Mouse (Mus musculus): ENCODE measurements at regions not wholly inside any gene's neighbourhood (a gene's known extent, or its start where the extent isn't known, plus 50 kb on each side); places are given as distances from the start of the nearest gene placed in this dataset.

DNA sequence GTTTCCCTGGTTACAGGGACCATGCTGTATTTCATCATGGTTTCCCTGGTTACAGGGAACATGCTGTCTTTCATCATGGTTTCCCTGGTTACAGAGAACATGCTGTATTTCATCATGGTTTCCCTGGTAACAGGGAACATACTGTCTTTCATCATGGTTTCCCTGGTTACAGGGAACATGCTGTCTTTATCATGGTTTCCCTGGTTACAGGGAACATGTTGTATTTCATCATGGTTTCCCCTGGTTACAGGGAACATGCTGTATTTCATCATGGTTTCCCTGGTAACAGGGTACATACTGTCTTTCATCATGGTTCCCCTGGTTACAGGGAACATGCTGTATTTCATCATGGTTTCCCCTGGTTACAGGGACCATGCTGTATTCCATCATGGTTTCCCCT is 1579.5 kb downstream of the 4930444P10Rik start:
- no peak for DNase-seq (ENCODE audit: low read depth, low spot score)

DNA sequence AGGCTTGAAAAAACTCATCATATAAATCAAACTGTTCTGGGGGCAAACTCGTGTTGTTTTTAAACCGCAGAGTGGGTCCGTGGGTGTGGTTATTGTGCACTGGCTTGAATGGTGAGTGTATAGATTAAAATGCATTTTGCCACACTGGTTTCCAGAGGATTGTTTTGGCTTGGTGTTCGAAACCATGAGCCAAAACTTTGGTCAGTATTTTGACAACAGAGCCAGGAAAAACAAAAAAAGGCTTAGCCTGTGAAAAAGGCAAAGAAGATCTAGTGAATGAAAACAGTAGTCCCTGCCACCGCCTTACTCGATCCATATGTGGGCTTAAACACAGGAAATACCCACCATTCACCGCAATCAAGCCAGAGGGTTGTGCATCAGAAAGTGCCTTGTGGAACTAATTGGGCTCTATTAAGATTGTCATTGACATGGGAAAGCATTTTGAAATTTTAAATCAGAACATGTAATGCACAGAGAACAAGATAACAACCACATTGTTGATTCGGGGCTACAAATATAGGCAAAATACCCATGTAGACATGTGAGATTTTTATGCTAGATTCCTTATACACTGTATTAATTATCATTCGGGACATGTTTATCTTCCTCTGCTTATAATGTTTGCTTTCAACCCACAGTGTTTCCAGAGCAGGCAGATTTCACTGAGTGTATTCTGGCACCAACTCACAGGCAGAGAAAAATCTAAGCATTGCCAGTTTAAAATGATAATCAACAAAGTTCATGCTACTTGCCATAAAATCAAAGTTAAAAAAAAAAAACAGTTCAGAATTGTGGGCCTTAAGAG is 1580.4 kb downstream of the 4930444P10Rik start:
- DNase-seq (ENCODE audit: low read depth, low spot score): no peak

DNA sequence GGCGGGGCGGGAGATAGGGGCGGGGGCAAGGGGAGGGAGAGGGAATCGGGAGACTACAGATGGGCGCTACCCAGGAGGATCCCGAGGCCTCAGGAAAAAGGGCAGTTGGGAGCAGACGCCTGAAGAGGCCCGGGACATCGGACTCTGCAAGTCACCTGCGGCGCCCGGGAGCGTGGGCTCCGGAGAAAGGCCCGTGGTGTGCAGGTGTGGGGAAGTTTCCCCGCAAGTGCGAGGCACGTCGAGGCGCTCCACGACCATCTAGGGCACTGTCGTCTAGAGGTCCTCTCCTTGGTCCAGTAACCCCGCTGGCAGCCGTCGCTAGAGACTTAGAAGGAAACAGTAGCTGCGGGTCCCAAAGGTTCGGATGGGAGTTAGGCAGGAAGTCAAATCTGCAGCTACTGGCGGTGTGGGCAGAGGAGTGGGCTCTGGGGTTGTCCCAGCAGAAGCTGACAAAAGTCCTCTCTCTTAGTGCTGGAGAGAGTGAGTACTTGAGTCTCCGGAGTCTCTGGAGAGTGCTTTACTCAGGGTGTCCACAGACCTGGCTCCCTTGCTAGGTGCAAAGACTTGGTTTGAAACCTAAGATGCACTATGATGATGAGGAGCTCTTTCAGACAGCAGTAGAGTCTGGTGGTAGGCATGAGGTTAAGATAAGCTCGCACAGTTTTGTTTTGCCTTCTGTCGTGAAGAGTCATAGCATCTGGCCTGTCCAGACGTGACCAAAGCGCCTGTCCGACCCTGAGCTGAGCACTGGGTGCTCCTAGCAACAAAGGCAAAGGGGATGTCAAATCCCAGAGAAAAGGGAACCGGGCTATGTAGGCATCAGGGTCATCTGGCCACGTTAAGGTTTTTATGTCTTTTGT is 1586.1 kb downstream of the 4930444P10Rik start:
- no peak for DNase-seq (ENCODE audit: low read depth, low spot score)

DNA sequence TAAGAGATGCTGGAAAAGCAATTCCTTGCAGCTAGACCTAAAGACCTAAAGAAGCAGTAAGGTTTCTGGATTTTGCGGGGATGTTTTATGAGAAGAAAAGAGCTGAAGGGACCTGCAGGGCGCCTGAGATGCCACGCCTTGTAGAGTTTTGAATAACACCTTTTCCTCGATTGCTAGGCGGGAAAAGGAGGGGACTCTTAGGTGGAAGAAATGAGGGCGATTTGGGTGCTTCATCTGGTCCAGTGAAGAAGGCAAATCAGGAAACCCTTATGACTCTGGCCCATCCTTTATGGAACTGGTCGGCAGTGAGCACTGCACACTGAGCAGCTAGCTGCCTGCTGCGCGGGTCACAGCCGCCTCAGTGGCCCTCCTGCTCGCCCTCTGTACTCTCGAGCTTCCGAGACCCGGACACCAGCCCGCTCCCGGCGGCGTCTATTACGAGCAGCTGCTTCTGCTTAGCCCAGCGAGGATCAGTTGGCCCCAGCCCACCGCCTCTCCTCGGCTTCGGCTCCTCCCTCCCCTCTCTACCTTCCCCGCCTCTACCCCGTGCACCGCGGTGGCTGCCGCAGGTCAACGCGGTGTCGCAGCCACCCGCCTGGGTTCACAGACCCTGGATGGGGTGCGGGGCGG is 1586.8 kb downstream of the 4930444P10Rik start:
- DNase-seq (ENCODE audit: low read depth, low spot score): peak; percentile 57

DNA sequence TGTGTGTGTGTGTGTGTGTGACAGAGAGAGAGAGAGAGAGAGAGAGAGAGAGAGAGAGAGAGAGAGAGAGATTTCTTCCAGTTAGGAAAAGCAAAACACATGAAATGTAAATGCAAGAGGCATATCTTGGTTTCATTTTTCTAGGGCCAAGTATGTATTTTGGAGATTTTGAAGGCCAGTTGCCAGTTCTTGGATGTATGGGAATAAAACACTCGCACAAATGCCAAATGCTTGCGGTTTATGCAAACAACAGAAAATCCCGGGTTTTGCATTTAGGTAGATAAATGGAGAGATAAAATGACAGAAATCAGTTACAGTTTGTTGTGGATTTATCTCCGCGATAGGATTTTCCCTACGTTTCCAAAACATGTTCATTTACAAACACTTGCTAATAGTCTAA is 1587.4 kb downstream of the 4930444P10Rik start:
- DNase-seq (ENCODE audit: low read depth, low spot score): no peak

DNA sequence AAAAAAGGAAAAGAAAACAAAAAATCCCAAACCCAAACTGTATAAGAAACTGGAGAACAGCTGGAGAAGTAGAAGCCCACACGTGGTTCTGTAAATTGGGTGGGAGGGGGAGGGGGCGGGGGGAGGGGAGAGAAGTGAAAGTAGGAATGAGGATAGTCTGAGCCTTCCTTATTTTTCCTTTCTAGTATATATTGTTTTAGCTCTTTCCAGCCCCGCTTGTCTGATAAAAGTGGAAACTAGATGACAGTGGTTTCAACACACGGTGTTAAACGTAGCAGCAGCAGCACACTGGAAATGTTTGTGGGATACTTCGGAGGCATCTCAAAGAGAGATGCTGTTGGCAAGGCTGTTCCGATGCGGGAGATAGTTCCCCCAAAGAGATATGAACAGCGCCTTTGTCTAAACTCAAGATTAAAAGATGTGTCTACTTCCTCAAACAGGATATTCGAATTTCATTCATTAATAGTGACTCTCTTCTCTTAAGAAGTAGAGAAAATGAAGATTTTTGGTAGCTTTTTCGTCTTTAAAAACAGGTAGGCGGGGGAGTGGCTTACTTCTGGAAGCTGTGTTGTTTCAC is 1588.3 kb downstream of the 4930444P10Rik start:
- no peak for DNase-seq (ENCODE audit: low read depth, low spot score)

DNA sequence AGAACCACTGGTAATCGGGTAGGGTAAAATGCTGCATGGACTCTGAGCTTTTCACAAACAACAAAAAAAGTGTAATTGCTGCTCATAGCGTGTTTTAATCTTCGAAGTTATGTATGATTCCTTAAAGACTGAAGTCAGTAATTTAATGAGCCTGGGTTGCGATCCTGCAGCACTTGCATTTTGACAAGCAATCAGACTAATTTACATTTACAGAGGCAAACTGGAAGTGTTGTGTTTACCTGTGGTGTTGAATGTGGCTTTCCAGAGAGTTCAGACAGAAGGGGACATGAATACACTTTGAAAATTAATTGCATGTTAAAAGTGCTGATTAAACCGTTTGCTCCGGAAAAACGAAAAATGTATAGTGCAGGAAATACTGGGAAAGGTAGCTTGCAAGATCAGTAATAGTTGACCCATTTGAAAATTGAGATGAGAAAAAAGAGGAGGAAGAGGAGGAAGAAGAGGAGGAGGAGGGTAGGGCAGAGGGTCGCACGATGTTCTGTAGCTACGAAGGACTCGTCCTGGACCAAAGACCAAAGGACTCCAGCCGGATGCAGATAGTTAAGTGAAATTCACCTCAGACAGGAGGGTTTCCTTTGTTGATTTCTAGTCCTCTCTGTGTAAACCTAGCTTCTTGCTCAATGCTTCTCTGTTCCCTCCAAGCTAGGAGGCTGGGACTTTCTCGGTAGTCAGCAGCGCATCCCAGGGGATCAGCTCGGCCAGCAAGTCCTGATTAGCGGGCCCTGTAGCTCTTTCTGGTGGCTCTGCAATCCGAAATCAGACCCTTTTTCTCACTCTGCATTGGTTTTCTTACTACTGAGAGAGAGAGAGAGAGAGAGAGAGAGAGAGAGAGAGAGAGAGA is 1589.0 kb downstream of the 4930444P10Rik start:
- no peak for DNase-seq (ENCODE audit: low read depth, low spot score)

DNA sequence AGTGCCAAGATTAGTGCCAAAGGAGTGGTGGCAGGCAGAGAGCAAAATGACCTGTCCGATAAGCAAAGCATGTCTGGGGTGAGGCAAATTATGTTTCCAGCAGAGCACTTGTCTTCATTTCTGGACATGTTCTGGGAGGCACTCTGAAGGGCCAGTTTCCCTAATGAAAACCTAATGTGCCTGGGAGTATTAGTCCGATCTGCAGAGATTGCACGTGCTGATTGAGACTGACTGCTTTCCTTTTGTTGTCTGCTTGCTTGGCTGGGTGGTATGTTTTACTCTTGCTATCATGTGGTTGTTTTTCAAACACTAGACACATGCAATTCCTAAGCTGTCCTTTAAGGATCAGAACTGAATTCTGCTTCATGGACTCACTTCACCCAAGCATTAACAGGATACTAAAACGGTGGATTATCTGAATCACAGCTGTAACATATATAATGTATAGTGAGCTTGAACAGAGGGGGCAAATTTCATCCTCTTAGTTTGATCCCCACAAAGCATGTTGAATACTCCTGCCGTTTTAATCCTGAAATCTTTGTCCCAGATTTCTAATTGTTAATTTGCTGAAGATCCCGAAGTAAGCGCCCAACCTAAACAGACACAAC is 1589.8 kb downstream of the 4930444P10Rik start:
- no peak for DNase-seq (ENCODE audit: low read depth, low spot score)

DNA sequence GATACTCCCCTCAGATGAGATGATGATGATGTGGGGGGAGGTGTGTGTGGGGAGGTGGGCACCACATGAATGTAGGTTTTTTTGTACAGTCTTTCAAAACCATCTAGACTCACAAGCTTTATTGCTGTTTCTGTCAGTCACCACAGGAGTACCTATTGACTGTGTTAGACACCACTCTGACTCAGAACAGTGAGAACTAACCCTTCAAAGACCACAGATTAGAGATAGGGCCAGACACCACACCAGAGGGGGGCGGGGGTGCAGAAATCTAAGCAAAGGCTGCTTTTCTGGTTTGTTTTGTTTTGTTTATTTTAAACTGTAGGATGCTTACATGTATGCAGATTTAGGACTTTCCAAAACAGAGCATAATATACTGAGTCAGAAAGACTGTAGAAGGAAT is 1594.0 kb downstream of the 4930444P10Rik start:
- DNase-seq (ENCODE audit: low read depth, low spot score): no peak

DNA sequence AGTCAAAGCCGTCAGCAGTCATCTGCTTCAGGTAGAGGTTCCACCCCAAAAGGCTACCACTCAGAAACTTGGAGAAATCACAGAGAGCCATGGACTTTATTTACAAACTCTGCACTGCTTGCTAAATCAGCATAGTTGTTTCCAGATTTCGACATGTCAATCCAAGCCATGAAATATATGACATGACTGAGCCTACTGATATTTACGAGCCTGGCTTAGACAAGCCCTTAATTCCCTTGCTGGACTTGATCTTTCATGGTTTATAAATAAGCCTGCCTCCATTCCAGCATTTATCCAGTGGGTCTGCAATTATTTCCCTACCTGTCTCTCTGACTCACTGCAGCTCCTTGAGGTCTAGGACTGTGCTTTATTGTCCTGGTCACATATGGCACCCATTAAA is 1603.1 kb downstream of the 4930444P10Rik start:
- DNase-seq (ENCODE audit: low read depth, low spot score): no peak

DNA sequence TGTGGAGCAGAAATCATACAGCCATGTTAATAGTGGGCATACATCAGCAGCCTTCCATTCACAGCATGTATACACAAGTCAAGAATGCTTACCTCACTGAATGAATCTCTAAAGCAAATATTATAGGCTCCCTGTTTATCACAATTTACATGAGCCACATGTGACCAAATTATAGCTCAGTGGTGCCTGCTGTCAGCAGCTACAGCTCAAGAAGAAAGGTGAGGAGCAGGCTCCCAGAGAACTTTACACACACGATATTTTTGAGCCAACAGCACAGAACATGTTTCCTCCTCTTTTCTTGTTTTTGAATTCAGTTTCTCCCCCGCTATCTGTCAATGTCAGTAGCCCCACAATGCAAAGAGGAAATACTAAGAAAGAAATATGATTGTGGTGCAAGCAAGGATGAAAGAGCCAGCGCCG is 1605.4 kb downstream of the 4930444P10Rik start:
- no peak for DNase-seq (ENCODE audit: low read depth, low spot score)

DNA sequence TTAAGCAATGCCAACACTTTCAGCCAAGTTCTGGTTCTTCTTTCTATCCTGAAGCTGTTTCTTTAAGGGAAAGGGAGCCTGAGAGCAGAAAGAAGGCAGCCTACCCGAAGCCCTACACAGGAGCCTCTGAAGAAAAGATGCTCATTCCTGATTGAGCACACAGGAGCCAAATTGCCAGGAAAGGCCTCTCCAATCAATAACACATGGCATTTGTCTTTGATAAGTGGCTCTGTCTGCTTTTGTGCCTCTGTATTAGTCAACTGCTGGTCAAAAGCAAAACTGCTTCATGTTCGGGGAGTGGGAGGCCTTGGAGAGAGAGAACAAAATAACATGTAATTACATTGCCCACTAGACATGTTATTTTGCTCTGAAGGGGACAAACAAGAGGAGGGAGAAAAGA is 1607.4 kb downstream of the 4930444P10Rik start:
- no peak for DNase-seq (ENCODE audit: low read depth, low spot score)

DNA sequence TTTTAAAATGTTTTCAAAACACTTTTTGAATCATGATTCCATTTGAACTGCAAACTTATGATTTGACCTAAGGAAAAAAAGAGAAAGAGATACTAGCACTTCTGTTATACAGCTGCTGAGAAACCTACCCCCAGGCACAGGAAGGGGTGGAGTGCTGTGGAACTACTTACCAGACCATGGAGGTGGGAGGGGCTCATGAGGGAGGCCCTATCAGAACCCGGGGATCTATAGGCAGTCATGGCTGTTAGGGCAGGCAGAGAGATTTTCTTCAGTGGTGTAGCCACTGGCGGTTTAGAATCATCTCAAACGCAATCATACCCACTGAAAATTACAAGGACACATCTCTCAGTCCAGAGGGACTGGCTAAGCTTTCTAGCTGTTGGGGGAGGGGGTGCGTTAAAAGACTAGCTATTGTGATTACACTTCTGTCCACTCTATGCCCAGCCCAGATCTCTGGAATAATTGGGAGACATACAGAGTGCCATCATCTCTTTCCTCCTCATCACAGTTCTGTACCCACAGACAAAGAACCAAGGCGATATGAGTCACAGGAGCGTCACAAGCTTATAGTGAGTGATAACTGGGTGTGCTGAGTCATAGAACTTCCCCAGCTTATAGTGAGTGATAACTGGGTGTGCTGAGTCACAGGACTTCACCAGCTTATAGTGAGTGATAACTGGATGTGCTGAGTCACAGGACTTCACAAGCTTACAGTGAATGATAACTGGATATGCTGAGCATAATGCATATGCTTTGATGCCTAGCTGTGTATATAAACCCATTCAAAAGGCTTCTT is 1608.8 kb downstream of the 4930444P10Rik start:
- no peak for DNase-seq (ENCODE audit: low read depth, low spot score)

DNA sequence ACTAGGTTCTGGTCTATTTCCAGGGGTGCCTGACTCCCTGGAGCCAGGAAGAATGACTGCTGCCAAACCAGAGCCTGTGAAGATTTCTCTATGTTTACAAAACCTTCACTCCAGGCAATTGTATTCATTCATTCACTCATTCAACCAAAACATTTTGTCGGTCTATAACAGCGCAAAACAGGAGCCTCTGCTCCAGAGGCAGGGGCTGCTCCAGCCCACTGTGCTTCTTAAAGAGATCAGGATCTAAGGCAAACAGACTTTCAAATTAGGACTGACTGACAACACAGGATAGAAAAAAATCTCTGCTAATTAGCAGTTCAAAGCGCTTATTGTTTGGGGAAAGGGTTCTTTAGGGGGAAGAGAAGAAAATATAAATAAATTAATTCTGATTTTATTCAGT is 1620.8 kb downstream of the 4930444P10Rik start:
- DNase-seq (ENCODE audit: low read depth, low spot score): no peak

DNA sequence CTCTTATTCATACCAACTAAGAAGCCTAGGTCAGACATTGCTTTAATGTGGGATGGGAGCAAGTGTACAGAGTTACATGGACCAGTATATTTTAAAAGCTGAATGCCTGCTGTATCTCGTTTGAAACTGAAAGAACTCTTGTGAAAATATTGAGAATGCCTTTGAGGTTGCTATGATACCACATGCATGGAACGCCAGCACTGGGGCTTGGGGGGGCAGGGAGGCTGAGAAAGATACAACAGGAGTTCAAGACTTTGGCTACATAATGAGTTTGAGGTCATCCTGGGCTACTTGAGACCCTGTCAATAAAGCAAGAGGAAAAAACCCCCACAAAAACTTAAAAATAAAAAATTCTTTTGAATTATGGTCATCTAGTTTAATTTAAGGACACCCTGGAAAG is 1621.6 kb downstream of the 4930444P10Rik start:
- no peak for DNase-seq (ENCODE audit: low read depth, low spot score)

DNA sequence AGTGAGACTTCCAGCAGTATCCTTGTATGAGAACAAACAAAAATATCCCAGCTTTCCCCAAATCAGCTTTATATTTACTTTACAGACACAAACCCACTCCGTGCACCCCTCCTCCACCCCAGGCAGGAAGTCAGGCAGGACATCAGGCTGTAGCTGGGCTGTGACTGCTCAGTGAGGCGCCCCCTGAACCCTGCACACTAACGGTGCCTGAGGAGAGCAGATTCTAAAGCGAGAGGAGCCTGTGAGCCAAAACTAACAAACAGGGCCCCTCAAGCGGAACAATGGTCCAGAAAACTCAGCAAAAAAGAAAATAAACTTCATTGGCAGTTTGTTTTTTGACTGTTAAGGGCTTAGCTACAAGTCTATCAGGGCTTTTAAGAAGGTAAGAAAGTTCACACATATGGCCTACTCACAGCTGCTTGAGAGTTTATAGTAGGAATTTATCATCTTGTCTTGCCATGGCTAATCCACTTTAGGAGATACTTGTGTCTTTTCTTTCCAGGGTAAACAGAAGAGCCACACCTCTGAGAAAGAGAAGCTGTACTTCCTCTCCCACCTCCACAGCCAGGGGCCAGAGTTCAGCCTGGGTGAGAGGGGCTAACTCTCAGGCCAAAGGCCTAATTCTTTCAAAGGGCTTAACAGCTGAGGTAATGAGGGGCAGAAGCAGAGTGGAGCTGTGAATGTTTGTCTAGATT is 1628.2 kb downstream of the 4930444P10Rik start:
- no peak for DNase-seq (ENCODE audit: low read depth, low spot score)

DNA sequence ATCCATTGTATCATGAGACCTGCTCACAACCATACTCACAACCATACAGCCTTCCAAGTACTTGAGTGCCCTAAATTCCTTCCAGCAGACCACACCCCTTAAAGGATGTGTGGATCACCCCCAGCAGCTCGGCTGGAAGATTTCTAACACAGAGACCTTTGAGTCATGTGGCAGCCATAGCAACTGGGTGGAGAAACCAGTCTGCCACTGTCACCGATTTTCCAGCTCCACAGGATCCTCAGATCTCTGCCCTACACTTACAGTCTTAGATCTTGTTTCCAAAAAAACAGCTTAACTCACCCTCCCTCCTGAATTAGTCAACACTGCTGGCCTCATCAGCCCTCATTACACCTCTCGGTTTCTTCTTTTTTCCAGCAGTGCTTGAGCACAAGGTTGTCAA is 1630.6 kb downstream of the 4930444P10Rik start:
- no peak for DNase-seq (ENCODE audit: low read depth, low spot score)

DNA sequence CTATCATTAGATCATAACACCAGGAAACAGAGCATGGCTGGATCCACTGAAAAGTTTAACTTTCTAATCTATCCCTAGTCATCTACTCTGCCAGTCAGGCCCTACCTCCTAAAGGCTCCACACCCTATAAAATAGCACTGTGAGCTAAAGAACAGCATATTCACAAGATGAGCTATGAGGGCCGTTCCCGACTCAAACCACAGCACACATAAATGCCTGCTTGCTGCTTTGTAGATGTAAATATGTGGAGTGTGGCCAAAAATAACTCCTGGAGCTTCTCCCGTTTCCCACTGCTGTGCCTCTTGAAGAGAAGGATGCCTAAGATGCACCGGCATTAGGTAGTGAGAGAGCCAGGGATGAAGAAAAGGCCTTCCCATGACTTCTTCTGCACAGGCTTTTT is 1632.3 kb downstream of the 4930444P10Rik start:
- no peak for DNase-seq (ENCODE audit: low read depth, low spot score)

DNA sequence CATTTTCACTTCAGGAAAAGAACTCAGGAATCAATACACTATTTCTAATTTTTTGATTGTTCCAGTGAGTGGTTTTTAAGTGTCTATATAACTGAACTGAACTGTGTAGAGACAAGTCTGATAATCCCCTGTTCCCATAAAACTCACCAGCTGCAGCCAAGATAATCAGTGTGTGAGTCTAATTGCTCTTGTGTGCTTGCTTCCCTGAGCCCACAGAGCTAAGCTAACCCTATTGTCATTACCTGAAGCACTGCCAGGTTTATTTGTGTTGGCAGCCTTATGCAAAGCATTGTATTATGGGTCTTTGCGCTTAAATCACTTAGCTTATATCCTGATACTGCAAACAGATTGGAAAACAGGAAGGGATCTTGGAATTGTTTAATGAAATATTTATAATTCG is 1663.8 kb downstream of the 4930444P10Rik start:
- DNase-seq (ENCODE audit: low read depth, low spot score): no peak
